13 mouse cellular contexts compared by ENCODE assay signal in genomic region chr1:82220673-82221396, GRCm38 (mm10). TPM values are rescaled to one million over a fixed set of nuclear protein-coding genes. Genes with fewer than 3 reads are reported as not detected.
DNase-seq lines count a peak whose midpoint lies in the region; ATAC-seq and TF ChIP-seq lines count a peak whose summit lies in the region.
"Had no signal": no experiment of that assay in that cellular context is flagged by ENCODE, and none has a peak within 500 bp of the region (broad histone marks: within the 10 kb centered on the region; RNA-seq: fewer than 3 reads in every experiment).

No protein-coding gene starts in this region.

- H3K27ac ChIP-seq in heart, embryonic 13.5 days (replicated peaks), result no peak overlapping the region
- peak overlapping the region; percentile 37 for H3K27ac ChIP-seq in lung, embryonic 16.5 days (ENCODE audit: low read length)
- peak overlapping the region; percentile 25; the same call in 1 of the 2 replicates for H3K27ac ChIP-seq in limb, embryonic 10.5 days
- H3K27ac ChIP-seq: kidney, postnatal 0 days had no signal

- no peaks in the 10 kb centered on the region for H3K27me3 ChIP-seq in heart, embryonic 13.5 days (replicated peaks)
- no peaks in the 10 kb centered on the region for H3K27me3 ChIP-seq in lung, embryonic 16.5 days (ENCODE audit: control insufficient read depth, insufficient read depth, low read depth, low read length)
- no peaks in the 10 kb centered on the region for H3K27me3 ChIP-seq in limb, embryonic 10.5 days (ENCODE audit: low read depth, poor library complexity, severe bottlenecking)
- H3K27me3 ChIP-seq: megakaryocyte, embryonic 14.5 days had no signal

- TF ChIP-seq CTCF in lung, adult 2 months (IDR thresholded peaks at IDR 0.05; ENCODE audit: insufficient read depth, low read length), result no peak

- H3K9me3 ChIP-seq in heart, embryonic 13.5 days, result no peaks in the 10 kb centered on the region
- no peaks in the 10 kb centered on the region for H3K9me3 ChIP-seq in lung, embryonic 16.5 days (ENCODE audit: control insufficient read depth, low read length)
- H3K9me3 ChIP-seq in limb, embryonic 10.5 days (replicated peaks), result no peaks in the 10 kb centered on the region
- H3K9me3 ChIP-seq: megakaryocyte, embryonic 14.5 days had no signal

- H3K4me3 ChIP-seq in heart, embryonic 13.5 days, result no peak overlapping the region
- 0 out of 2 replicates have a peak overlapping the region, but pooled peaks have one; percentile 6 for H3K4me3 ChIP-seq in lung, embryonic 16.5 days (ENCODE audit: low read length)
- H3K4me3 ChIP-seq in lung, adult 2 months (replicated peaks; ENCODE audit: extremely low read depth, low read depth, low read length), result no peak overlapping the region
- H3K4me3 ChIP-seq in limb, embryonic 10.5 days, result no peak overlapping the region
- H3K4me3 ChIP-seq: megakaryocyte, embryonic 14.5 days had no signal

- peak overlapping the region; percentile 30 for H3K9ac ChIP-seq in heart, embryonic 13.5 days
- no peak overlapping the region; the same call in 1 of the 2 replicates for H3K9ac ChIP-seq in lung, embryonic 16.5 days (ENCODE audit: low read length)

- no peak for ATAC-seq in heart, embryonic 13.5 days (ENCODE audit: extremely low read depth, insufficient number of reproducible peaks, low FRiP score, low TSS enrichment)
- peak; percentile 82 for ATAC-seq in lung, embryonic 16.5 days (ENCODE audit: low read depth)
- ATAC-seq: forebrain, embryonic 16.5 days had no signal

- 24% methylated on average over 12 of the region's 12 CpGs for WGBS in heart, embryonic 13.5 days
- 15% methylated on average over 12 of the region's 12 CpGs for WGBS in lung, embryonic 16.5 days
- 57% methylated on average over 12 of the region's 12 CpGs for WGBS in lung, adult 2 months
- 42% methylated on average over 12 of the region's 12 CpGs for WGBS in limb, embryonic 10.5 days

- peak overlapping the region; percentile 20 for H3K4me2 ChIP-seq in heart, embryonic 13.5 days
- peak overlapping the region; percentile 40 for H3K4me2 ChIP-seq in lung, embryonic 16.5 days (ENCODE audit: low read depth, low read length)
- H3K4me2 ChIP-seq: liver, embryonic 11.5 days had no signal

- H3K36me3 ChIP-seq in heart, embryonic 13.5 days, result no peaks in the 10 kb centered on the region
- H3K36me3 ChIP-seq in lung, embryonic 16.5 days (ENCODE audit: control insufficient read depth, insufficient read depth, low read length), result no peaks in the 10 kb centered on the region
- no peaks in the 10 kb centered on the region for H3K36me3 ChIP-seq in limb, embryonic 10.5 days

- no peak for TF ChIP-seq POLR2A in lung, adult 2 months (IDR thresholded peaks at IDR 0.05; ENCODE audit: borderline replicate concordance, extremely low read depth, low read depth, low read length)

- peaks cover 19% of the 10 kb centered on the region for H3K4me1 ChIP-seq in heart, embryonic 13.5 days
- H3K4me1 ChIP-seq in lung, embryonic 16.5 days (replicated peaks; ENCODE audit: control insufficient read depth, insufficient read depth, low read length), result peaks cover 11% of the 10 kb centered on the region
- no peaks in the 10 kb centered on the region for H3K4me1 ChIP-seq in lung, adult 2 months (ENCODE audit: control insufficient read depth, insufficient read depth, low read length)
- peaks cover 10% of the 10 kb centered on the region for H3K4me1 ChIP-seq in limb, embryonic 10.5 days
- H3K4me1 ChIP-seq: megakaryocyte, embryonic 14.5 days had no signal

- DNase-seq in cerebellum, postnatal 10 days, result peak; percentile 57 to 81
- no peak for DNase-seq in cerebellum, adult 8-10 months
- DNase-seq in heart, postnatal 25 days (ENCODE audit: low spot score), result no peak
- DNase-seq in lung, adult 2 months, result no peak
- DNase-seq in limb, embryonic 10.5 days (ENCODE audit: low spot score), result no peak
- no peak for DNase-seq in kidney, postnatal 36 days

- intact Hi-C loops in heart, postnatal 25 days (cut with DNase I), result no loop called here

RNA-seq across cellular contexts. Expression of gene Gm9747, which starts 12.1 kb away (rescaled TPM):
- 33.4 and 34.4 TPM in 2 replicates for polyA plus RNA-seq in heart, embryonic 13.5 days (2015; fragmentation: Nextera tagmentation; extraction: Ambion mirVana)
- not detected for total RNA-seq in heart, postnatal 25 days (2021)
- polyA plus RNA-seq in lung, embryonic 16.5 days (2015; fragmentation: Nextera tagmentation; extraction: Ambion mirVana), result 32.1 and 33.9 TPM in 2 replicates
- polyA plus RNA-seq in lung, adult 2 months (2012; rRNA removed), result 0.04 TPM in 1 of 2 replicates, not detected in the other
- 15.4 and 24.6 TPM in 2 replicates for polyA plus RNA-seq in limb, embryonic 10.5 days (2016; fragmentation: Nextera tagmentation; extraction: Ambion mirVana)
- total RNA-seq: layer of hippocampus, postnatal 14 days had no signal

Comparison
In these comparisons a context has a peak if more than half of its experiments do, and no peak if none do; other contexts are left out.
1. DNase-seq: peak in cerebellum, postnatal 10 days (2 of 2); none in cerebellum, adult 8-10 months (single experiment), heart, postnatal 25 days (single experiment), lung, adult 2 months (single experiment), limb, embryonic 10.5 days (single experiment) and kidney, postnatal 36 days (0 of 2).
2. RNA of gene Gm9747, which starts 12.1 kb away (polyA plus RNA-seq): 32.1 to 33.9 TPM in lung, embryonic 16.5 days, 33.4 to 34.4 TPM in heart, embryonic 13.5 days and 15.4 to 24.6 TPM in limb, embryonic 10.5 days; 0.04 TPM in lung, adult 2 months; every median in the first group is over 10 times any median in the second.